ENCODE assay signal across 13 mouse cellular contexts in the genomic region with DNA sequence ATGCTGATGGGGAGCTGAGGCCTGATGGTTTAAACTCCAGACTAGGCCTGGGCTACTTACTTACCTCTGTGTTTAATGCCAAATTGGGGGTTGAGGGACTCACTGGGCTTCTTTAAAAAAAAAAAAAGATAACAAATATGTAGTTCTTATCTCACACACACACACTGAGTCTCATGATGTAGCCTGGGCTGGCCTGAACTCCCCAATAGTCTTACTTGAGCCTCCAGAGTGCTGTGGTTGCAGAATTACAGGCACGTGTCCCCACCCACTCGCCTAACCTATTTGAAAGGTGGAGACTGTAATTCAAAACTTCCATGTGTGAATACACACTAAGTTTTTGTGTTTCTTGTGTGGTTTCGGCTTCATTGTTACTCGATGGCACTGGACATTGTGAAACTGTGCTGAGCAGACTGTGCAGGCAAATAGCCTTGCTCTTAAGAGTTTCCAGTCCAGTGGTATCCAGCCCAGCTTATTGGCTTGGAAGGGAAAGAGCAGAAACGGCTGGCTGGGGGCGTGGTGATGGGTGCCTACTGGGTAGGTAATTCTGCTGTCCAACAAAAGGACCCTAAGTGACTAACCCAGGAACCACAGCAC. TPM values are rescaled to one million over a fixed set of nuclear protein-coding genes. Genes with fewer than 3 reads are reported as not detected.
DNase-seq lines count a peak whose midpoint lies in the region; ATAC-seq and TF ChIP-seq lines count a peak whose summit lies in the region.
"Had no signal": no experiment of that assay in that cellular context is flagged by ENCODE, and none has a peak within 500 bp of the region (broad histone marks: within the 10 kb centered on the region; RNA-seq: fewer than 3 reads in every experiment).

No protein-coding gene starts in this region.

- peaks cover 9% of the 10 kb centered on the region for H3K36me3 ChIP-seq in heart, embryonic 12.5 days
- peaks cover 70% of the 10 kb centered on the region for H3K36me3 ChIP-seq in E14TG2a.4 (ENCODE audit: insufficient read depth, low read length)
- H3K36me3 ChIP-seq in forebrain, embryonic 14.5 days (ENCODE audit: control insufficient read depth, insufficient read depth, low read length), result no peaks in the 10 kb centered on the region
- H3K36me3 ChIP-seq in liver, postnatal 0 days (replicated peaks; ENCODE audit: insufficient read depth, low read length), result no peaks in the 10 kb centered on the region
- no peaks in the 10 kb centered on the region for H3K36me3 ChIP-seq in thymus, adult 2 months (ENCODE audit: control insufficient read depth, insufficient read depth, low read length)

- H3K4me1 ChIP-seq in heart, embryonic 12.5 days (replicated peaks), result peaks cover 71% of the 10 kb centered on the region
- peaks cover 93% of the 10 kb centered on the region for H3K4me1 ChIP-seq in E14TG2a.4 (replicated peaks; ENCODE audit: low read depth, low read length)
- H3K4me1 ChIP-seq in forebrain, embryonic 14.5 days (ENCODE audit: control insufficient read depth, insufficient read depth, low read length), result peaks cover 35% of the 10 kb centered on the region
- peaks cover 26% of the 10 kb centered on the region for H3K4me1 ChIP-seq in liver, postnatal 0 days (ENCODE audit: insufficient read depth)
- no peaks in the 10 kb centered on the region for H3K4me1 ChIP-seq in thymus, adult 2 months (replicated peaks; ENCODE audit: control insufficient read depth, insufficient read depth, low read length)

- no peak for TF ChIP-seq POLR2A in thymus, adult 2 months (IDR thresholded peaks at IDR 0.05; ENCODE audit: control insufficient read depth, extremely low read depth, insufficient read depth, low read length, poor library complexity)

- TF ChIP-seq CTCF in E14TG2a.4 (conservative IDR thresholded peaks at IDR 0.05; ENCODE audit: low read length), result no peak
- no peak for TF ChIP-seq CTCF in liver, postnatal 0 days (IDR thresholded peaks at IDR 0.05; ENCODE audit: low read depth)
- TF ChIP-seq CTCF in thymus, adult 2 months (IDR thresholded peaks at IDR 0.05; ENCODE audit: borderline replicate concordance, control insufficient read depth, extremely low read depth, insufficient read depth, low read length, poor library complexity), result no peak

- TF ChIP-seq EP300 in liver, postnatal 0 days (IDR thresholded peaks at IDR 0.05; ENCODE audit: low read depth), result no peak

- H3K9me3 ChIP-seq in heart, embryonic 12.5 days (replicated peaks), result no peaks in the 10 kb centered on the region
- no peaks in the 10 kb centered on the region for H3K9me3 ChIP-seq in E14TG2a.4 (ENCODE audit: low read length)
- no peaks in the 10 kb centered on the region for H3K9me3 ChIP-seq in forebrain, embryonic 14.5 days (replicated peaks; ENCODE audit: control insufficient read depth, low read length)
- H3K9me3 ChIP-seq in liver, postnatal 0 days (ENCODE audit: low read length), result no peaks in the 10 kb centered on the region

- DNase-seq in heart, postnatal 14 days, result no peak
- no peak for DNase-seq in forebrain, embryonic 14.5 days (ENCODE audit: low spot score)
- DNase-seq in liver, postnatal 0 days, result no peak
- DNase-seq in right cerebral cortex, adult 18-20 months, result no peak
- DNase-seq in thymus, postnatal 36 days, result no peak
- DNase-seq in thymus, adult 2 months, result no peak

- intact Hi-C loops in heart, postnatal 14 days (cut with DNase I), result no loop called here

- H3K27me3 ChIP-seq in heart, embryonic 12.5 days (replicated peaks), result no peaks in the 10 kb centered on the region
- H3K27me3 ChIP-seq in E14TG2a.4 (ENCODE audit: insufficient read depth, low read length), result no peaks in the 10 kb centered on the region
- no peaks in the 10 kb centered on the region for H3K27me3 ChIP-seq in forebrain, embryonic 14.5 days (replicated peaks; ENCODE audit: control insufficient read depth, insufficient read depth, low read length)
- H3K27me3 ChIP-seq in liver, postnatal 0 days (ENCODE audit: insufficient read depth, low read length), result no peaks in the 10 kb centered on the region
- peaks cover 4% of the 10 kb centered on the region; the same call in 1 of the 2 replicates for H3K27me3 ChIP-seq in thymus, adult 2 months (ENCODE audit: control insufficient read depth, insufficient read depth, low read length)

- H3K4me2 ChIP-seq in heart, embryonic 12.5 days, result no peak overlapping the region
- H3K4me2 ChIP-seq in forebrain, embryonic 14.5 days (ENCODE audit: low read length), result peak overlapping the region; percentile 20; the same call in 1 of the 2 replicates
- H3K4me2 ChIP-seq in liver, postnatal 0 days (ENCODE audit: low read depth, low read length), result peak overlapping the region; percentile 44; the same call in 1 of the 2 replicates

- H3K27ac ChIP-seq in heart, embryonic 12.5 days (ENCODE audit: poor library complexity, severe bottlenecking), result peak overlapping the region; percentile 41; the same call in 1 of the 2 replicates
- H3K27ac ChIP-seq in forebrain, embryonic 14.5 days (ENCODE audit: low read depth, low read length), result peak overlapping the region; percentile 66
- H3K27ac ChIP-seq in liver, postnatal 0 days (ENCODE audit: low read depth), result peak overlapping the region; percentile 12
- H3K27ac ChIP-seq in thymus, adult 2 months (ENCODE audit: control insufficient read depth, insufficient read depth, low read length), result no peak overlapping the region

- no peak for ATAC-seq in heart, embryonic 12.5 days (ENCODE audit: insufficient number of reproducible peaks, low FRiP score)
- ATAC-seq in forebrain, embryonic 14.5 days, result 0 out of 2 replicates have a peak, but pooled peaks have one; percentile 4
- ATAC-seq in liver, postnatal 0 days, result no peak
- ATAC-seq: activated CD4-positive, CD25-positive, alpha-beta regulatory T cell, adult 4 months had no signal

- 67% methylated on average over 6 of the region's 6 CpGs for WGBS in heart, embryonic 12.5 days
- WGBS in forebrain, embryonic 14.5 days, result 51% methylated on average over 6 of the region's 6 CpGs
- 45% methylated on average over 6 of the region's 6 CpGs for WGBS in liver, postnatal 0 days (ENCODE audit: insufficient replicate concordance)
- WGBS in thymus, adult 2 months, result 87% methylated on average over 6 of the region's 6 CpGs

- no peak overlapping the region for H3K9ac ChIP-seq in heart, embryonic 12.5 days
- H3K9ac ChIP-seq in forebrain, embryonic 14.5 days (ENCODE audit: low read length), result no peak overlapping the region
- H3K9ac ChIP-seq in liver, postnatal 0 days (replicated peaks), result no peak overlapping the region; the same call in 1 of the 2 replicates

- H3K4me3 ChIP-seq in heart, embryonic 12.5 days, result no peak overlapping the region
- 0 out of 2 replicates have a peak overlapping the region, but pooled peaks have one; percentile 13 for H3K4me3 ChIP-seq in E14TG2a.4 (replicated peaks; ENCODE audit: low read length)
- H3K4me3 ChIP-seq in forebrain, embryonic 14.5 days (ENCODE audit: low read depth, low read length), result no peak overlapping the region
- no peak overlapping the region for H3K4me3 ChIP-seq in liver, postnatal 0 days (ENCODE audit: low read depth, low read length)
- no peak overlapping the region for H3K4me3 ChIP-seq in thymus, adult 2 months (ENCODE audit: control insufficient read depth, insufficient read depth, low read length)

RNA-seq across cellular contexts. Expression of a gene that starts 17.8 kb away (rescaled TPM):
- polyA plus RNA-seq in heart, embryonic 12.5 days (2016; fragmentation: Nextera tagmentation; extraction: Ambion mirVana), result 63.2 and 66.9 TPM in 2 replicates
- under 1 TPM; 0.46 to 0.76 TPM for total RNA-seq in heart, postnatal 14 days (2021)
- 14.6 and 15.3 TPM in 2 replicates for polyA plus RNA-seq in forebrain, embryonic 14.5 days (2014; fragmentation: Nextera tagmentation; extraction: Ambion mirVana)
- 1.6 and 2.8 TPM in 2 replicates for polyA plus RNA-seq in liver, postnatal 0 days (2015; fragmentation: Nextera tagmentation; extraction: Ambion mirVana)
- polyA plus RNA-seq in thymus, adult 2 months (2012; rRNA removed), result 0.01 and 0.13 TPM in 2 replicates
- total RNA-seq: hematopoietic stem cell, adult 5-6 weeks; megakaryocyte, adult 5-6 weeks had no signal
- polyA plus RNA-seq: spleen, adult 2 months had no signal

RNA-seq across cellular contexts. Expression of a gene that starts 36.4 kb away (rescaled TPM):
- polyA plus RNA-seq in heart, embryonic 12.5 days (2016; fragmentation: Nextera tagmentation; extraction: Ambion mirVana), result not detected in 2 replicates
- not detected for total RNA-seq in heart, postnatal 14 days (2021)
- not detected in 2 replicates for polyA plus RNA-seq in forebrain, embryonic 14.5 days (2014; fragmentation: Nextera tagmentation; extraction: Ambion mirVana)
- polyA plus RNA-seq in liver, postnatal 0 days (2015; fragmentation: Nextera tagmentation; extraction: Ambion mirVana), result not detected in 2 replicates
- 0.26 and 0.86 TPM in 2 replicates for polyA plus RNA-seq in thymus, adult 2 months (2012; rRNA removed)
- total RNA-seq: hematopoietic stem cell, adult 5-6 weeks; megakaryocyte, adult 5-6 weeks had no signal
- polyA plus RNA-seq: activated CD4-positive, CD25-positive, alpha-beta regulatory T cell, adult 4 months; C2C12; spleen, adult 2 months had no signal

RNA-seq across cellular contexts. Expression of a gene that starts 46.7 kb away (rescaled TPM):
- polyA plus RNA-seq in heart, embryonic 12.5 days (2016; fragmentation: Nextera tagmentation; extraction: Ambion mirVana), result 76.0 and 78.9 TPM in 2 replicates
- total RNA-seq in heart, postnatal 14 days (2021), result 10 to 100 TPM; 45.8 to 51.2 TPM
- polyA plus RNA-seq in forebrain, embryonic 14.5 days (2014; fragmentation: Nextera tagmentation; extraction: Ambion mirVana), result 58.4 and 68.8 TPM in 2 replicates
- polyA plus RNA-seq in liver, postnatal 0 days (2015; fragmentation: Nextera tagmentation; extraction: Ambion mirVana), result 46.9 and 47.5 TPM in 2 replicates
- polyA plus RNA-seq in thymus, adult 2 months (2012; rRNA removed), result 28.7 and 30.3 TPM in 2 replicates
